Mouse (Mus musculus) lung, postnatal 14 days (tissue): Measurements from ENCODE around the gene Syt9.
"Not testable (repeated sequence)": the region's sequence is repeated elsewhere in the genome, so short reads cannot be mapped to it uniquely, and the experiment has no call there.

ENCODE experiments used
- DNase-seq: peaks from one replicate; pipeline ENCODE4 v3.0.0; 2021

The Syt9 gene

DNA sequence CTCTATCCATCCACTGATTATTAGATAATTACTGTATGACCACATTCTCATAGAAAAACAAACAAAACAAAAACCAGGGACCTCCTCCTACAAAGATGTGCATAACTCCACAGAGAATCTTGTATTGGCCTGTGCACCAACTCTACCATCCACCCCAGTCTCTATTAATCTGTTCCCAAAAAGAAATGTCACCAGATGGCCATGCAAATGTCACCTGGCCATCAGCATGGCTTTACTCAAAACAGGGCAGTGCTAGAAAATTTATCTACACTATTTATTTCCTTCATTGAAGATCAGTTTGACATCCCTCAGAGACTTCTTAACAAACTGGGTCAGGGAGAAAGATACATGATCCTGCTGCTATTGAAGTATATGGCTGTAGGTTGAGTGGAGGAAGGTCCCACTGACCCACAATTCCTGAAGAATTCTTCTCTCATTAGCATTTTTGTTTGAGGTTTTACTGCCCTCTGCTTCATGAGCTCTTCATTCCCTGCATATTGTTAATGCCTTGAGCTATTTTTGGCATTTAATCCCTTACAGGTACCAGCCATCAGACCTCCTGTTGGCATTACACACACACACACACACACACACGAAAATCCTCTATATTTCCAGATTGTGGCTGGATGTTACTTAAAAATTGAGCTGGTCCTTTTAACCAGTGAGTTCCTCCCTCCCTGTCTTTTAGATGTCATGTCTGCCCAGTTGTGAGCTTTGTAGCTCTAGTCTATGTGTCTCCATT, 91.3 kb downstream of the Syt9 start:
- no peak for DNase-seq

- no peak for DNase-seq
Observed at GRCm38 (mm10) chr7:107462962-107463361, 92.4 kb downstream of the Syt9 start.

DNA sequence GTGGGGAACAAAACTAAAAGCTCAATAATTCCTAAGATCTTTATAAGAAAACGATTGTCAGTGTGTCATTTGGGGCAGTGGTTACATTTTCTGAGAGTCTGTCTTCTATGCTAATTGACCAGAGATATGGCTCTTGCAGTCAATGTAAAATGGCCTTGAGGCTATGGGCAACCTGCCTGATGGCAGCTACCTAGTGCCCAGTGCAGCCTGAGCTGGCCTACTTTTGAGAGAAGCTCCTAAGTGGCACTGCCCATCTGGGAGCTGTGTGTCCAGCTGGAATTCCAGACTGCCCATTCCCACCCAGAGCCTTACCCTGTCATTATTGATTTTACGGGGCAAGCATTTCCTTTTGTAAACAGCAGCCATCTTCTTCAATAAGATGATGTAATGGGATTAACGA, 94.6 kb downstream of the Syt9 start:
- no peak for DNase-seq

DNA sequence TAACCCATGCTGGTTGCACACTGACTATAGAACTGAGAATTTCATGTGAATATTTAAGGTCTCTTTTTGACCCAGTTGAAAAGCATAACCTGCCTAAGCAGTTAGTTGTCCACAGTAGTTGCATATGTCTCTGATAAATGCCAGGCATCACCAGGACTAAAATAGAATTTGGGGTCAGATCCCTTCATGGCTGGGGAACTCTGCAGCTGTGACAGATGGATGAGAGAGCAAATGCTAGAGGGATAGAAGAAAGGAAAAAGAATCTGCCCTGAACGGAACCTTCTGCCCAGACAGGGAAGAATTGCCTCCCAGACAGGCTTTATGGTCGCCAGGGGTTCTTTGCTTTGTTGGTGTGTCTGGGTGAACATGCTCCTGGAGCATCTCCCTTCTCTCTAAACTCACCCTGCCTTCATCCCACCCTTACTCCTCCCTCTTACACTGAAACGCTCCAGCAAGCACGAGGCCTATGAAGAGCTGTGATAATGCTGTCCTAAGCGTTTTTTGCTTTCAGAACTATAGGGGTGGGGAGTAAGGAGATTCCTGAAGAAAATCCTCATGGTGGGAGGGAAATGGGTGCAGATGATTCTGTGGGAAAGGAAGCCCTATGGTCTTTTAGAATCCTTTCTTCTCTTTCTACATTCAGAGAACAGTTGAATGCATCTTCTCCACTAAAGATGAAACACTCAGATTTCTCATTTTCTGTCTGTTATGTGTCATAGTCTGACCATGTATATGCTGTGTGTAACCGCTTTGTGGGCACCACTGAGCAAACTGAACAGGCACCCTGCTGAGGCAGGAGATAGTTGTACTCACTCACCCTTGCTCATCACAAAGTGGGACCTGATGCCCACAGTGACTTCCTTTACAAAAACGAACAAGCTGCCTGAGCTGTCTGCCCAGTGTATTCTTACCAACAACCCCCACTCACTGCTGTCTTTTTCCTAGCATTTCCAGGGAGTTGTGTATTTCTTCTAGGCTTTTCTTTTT, 108.7 kb downstream of the Syt9 start:
- no peak for DNase-seq

DNA sequence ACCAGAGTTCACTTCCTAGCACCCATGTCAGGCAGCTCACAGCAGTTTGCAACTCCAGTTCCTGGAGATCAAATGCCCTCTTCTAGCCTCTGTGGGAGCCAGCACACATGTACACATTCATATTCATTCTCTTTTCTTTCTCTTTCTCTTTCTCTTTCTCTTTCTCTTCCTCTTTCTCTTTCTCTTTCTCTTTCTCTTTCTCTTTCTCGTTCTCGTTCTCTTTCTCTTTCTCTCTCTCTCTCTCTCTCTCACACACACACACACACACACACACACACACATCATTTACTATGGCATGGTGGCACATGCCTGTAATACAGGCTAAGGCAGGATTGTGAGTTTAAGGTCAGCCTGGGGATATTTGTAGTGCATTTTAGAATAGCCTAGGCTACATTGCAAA, 115.2 kb downstream of the Syt9 start:
- DNase-seq = not testable (repeated sequence)

DNA sequence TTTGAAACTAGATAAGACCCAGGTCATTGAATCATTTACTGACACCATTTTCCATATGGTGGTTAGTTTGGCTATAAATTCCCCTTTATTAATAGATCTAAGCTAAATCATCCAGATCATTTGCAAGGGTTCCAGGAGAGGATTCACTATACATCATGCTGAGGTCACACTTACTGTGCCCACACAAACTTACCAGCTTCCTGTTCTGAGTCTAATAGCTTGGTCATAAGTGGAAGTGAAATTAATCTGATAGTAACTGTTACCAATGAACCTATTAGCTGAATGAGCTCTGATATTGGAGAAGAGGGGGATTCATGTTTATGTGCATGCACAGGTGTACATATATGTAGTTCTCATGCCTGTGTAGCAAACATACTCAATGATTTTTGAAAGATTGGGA, 124.9 kb downstream of the Syt9 start:
- no peak for DNase-seq

DNA sequence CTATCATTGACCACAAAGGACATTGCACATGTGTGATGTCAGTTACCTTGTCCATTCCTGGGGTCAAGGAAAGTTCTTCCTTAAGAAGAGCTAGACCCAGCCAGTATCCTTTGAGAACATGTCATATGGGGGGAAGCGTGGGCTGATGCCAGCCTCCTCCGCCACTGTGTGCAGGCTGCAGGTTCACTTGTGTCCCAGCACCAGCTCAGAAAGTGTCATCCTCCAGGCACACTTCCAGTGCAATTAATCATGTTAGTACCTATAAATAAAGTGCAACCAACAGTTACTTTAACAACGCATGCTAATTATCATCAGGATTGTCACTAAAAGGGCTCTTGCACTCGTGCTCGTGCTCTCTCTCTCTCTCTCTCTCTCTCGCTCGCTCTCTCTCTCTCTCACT, 126.4 kb downstream of the Syt9 start:
- DNase-seq = no peak

GRCm38 (mm10) chr7:107500641-107501040, 130.1 kb downstream of the Syt9 start:
- no peak for DNase-seq

DNA sequence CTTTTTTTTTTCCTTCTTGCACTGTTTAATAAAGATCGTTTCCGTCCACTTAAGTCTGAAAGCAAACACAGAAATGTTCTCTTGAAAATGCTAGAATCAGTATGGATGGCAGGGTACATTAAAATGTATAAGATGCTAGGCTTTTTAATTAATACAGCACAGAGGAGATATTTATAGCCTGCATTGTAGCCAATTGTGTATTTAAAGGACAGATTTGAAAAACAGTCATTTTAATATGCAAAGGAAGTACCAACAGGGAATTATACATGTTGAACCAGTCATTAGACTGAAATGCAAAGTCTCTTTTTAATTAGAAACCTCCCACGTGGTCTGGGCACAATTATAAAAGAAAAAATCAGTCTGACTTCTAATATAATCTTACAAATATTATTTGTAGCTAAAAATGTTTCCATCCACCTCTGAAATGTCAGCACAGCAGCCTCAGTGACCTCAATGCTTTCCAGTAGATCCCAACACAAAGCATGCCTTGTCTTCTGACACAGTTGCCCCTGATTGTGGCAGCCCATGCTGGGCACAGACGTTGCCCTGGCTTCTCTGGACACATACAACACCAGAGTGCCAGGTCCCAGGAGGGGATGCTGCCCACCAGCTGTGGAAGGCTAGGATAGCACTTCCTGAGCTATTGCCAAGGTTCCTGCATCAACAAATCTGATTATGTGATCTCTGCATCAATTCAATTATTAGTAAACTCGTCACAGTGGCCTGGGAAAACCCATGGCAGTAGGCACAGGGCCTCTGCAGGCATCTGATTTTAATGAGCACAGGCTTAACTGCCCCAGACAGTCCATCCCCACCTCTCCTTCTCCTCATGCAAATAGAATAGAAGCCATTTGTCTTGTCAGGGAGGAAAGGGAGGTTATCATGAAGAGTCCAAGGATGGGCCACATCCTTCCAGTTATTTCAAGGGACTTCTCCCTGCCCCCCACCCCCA, 134.5 kb downstream of the Syt9 start:
- DNase-seq = no peak

DNA sequence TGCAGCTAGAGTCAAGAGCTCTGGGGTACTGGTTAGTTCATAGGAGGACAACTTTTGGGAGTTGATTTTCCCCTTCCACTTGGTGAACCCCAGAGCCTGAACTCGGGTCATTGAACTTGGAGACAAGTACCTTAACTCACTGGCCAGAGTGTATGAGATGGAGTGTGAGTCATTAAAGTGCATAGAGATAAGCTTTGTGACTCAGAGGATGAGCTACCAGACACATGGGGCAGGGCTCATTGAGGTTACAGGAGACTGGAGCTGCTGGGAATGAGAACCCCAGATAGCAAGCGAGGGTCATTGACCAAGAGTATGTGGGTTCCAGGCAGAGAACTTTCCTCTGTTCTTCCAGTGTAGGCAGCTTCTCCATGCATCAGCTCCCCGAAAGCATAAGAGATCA, 137.4 kb downstream of the Syt9 start:
- DNase-seq = no peak

- DNase-seq = no peak
Observed at GRCm38 (mm10) chr7:107509740-107510139, 139.2 kb downstream of the Syt9 start.

- peak; percentile 15 for DNase-seq
Observed at GRCm38 (mm10) chr7:107516704-107517410, 146.3 kb downstream of the Syt9 start.

DNA sequence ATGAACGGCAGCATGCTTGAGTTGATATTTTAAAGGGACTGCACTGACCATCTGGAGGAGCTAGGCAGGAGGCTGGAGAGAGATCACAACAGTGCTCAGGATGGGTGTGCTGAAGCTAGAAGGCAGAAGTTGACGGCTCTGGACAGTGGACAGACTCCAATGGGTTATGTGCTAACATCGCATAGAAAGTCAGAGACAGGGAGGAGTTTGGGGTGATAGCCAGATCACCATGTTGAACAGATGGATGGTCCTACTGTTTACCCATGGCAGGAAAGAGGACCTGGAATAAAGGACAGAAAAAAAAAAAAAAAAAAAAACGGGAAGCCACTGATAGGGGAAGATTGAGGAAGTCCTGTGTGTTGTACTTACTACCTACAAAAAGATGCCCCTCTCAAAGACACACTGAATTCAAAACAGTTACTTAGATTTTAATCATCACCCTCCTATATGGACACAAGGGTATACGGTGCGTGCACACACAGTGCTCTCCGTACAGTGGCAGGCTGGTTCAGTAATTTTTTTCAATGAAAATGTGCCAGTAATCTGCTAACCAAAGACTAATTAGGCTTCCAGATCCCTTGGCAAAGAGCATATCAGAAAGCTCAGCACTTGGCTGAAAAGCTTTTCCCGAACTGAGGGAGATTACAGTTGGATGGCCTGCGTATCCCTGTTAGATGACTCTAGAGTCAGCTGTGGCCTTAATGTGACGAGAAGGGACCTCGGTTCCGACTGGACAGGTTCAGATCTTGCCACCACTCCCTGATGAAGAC, 148.9 kb downstream of the Syt9 start:
- no peak for DNase-seq

DNA sequence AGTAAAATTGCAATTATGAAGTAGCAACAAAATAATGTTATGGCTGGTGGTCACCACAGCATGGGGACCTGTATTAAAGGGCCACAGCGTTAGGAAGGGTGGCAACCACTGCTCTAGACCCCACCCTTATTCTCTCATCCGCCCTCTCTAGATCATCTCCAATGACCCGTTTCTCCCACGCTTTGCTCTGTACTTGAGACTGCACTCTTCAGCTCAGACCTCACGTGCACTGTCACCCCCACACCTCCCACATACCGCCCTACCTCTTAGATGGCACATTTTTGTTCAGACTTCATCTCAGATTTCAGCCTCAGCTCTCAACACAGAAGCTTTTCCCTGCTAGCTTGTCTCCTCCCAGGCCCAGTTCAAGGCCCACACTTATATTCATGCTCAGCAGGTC, 150.9 kb downstream of the Syt9 start:
- DNase-seq = no peak

- DNase-seq = peak; percentile 47
Observed at GRCm38 (mm10) chr7:107526299-107526698, 155.8 kb downstream of the Syt9 start.

- DNase-seq = no peak
Observed at GRCm38 (mm10) chr7:107528169-107528772, 157.7 kb downstream of the Syt9 start.

DNA sequence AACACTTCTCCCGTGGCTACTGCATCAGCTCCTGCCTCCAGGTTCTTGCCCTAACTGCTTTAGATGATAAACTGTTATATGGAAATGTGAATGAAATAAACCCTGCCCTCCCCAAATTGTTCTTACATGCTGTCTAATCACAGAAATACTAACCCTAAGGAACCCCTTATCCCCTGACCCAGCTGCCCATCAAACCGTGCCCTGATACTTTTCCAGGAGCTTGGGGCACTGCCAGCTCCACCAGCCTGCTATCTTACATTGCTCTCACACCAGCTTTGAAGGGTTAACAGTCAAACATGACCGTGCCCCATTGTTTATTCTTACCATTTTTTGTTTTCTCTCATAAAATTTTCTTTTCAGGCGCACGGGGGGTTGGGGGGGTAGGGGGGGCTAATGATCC, 158.8 kb downstream of the Syt9 start:
- no peak for DNase-seq

DNA sequence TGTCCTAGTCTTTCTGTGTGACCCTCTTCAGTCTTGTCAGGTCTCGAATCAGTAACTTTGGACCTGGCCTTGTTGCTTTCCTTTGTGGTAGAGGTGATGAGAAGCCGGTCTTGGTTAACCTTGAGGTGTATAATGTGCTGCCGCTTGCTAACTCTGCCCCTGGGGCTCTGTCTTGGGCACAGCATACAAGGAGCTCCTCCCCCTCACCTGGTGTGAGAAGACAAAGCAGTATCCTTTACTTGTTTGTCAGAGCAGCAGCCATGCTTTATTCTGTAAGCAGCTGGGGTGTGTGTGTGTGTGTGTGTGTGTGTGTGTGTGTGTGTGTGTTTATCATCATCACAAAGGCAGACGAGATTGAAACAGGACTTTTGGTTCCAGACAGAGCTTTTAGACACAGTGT, 164.8 kb downstream of the Syt9 start:
- DNase-seq = no peak

DNA sequence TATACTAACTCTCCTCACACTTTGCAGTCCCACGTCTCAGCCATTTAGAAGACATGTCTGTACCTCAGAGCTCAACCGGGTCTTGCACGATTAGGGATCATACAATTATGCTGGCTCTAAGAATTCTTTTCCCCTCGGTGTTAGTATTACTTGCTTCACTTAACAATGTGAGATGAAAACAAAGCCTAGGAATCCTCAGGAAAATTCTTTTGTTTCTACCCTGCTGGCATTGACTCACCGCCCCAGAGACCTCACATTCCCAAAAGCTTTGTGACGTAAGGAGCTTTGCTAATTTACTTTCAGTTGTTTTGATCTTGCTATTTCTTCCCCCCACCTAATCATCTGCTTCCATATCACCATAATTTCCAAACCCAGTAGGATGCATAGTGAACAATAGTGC, 166.0 kb downstream of the Syt9 start:
- no peak for DNase-seq

GRCm38 (mm10) chr7:107540034-107540433, 169.5 kb downstream of the Syt9 start:
- no peak for DNase-seq

GRCm38 (mm10) chr7:107545011-107545410, 174.5 kb downstream of the Syt9 start:
- no peak for DNase-seq
